Mouse (Mus musculus) left cerebral cortex, adult 18-20 months (tissue): ENCODE measurements at regions not wholly inside any gene's neighbourhood (a gene's known extent, or its start where the extent isn't known, plus 50 kb on each side); places are given as distances from the start of the nearest gene placed in this dataset.
"Not testable (repeated sequence)": the region's sequence is repeated elsewhere in the genome, so short reads cannot be mapped to it uniquely, and the experiment has no call there.

Experiments
- DNase-seq, 2 experiments: peaks; one replicate each; pipeline ENCODE4 v3.0.0; 2021 to 2022; ENCODE audit warnings: low spot score in 2 of 2, mixed read lengths in 1 of 2

DNA sequence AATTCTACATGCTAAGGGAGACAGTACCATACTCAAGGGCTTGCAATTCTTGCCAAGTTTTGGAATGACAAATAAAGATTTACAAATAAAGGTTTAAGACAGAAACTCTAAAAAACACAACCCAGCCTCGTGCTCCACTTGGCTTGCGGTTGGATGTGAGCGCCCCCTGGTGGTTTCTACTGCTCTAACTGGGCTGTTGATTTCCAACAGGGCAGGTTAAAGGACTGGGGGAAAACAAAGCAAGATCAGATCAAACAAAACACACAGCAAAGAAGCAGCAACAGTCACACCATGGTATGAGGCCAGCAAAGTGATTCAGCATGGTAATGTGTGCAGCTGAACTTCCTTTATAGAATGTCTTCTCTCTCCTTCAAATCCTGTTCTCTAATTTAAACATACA, 339.2 kb downstream of the Adam3 start:
- peak; percentile 75 to 85 for DNase-seq

DNA sequence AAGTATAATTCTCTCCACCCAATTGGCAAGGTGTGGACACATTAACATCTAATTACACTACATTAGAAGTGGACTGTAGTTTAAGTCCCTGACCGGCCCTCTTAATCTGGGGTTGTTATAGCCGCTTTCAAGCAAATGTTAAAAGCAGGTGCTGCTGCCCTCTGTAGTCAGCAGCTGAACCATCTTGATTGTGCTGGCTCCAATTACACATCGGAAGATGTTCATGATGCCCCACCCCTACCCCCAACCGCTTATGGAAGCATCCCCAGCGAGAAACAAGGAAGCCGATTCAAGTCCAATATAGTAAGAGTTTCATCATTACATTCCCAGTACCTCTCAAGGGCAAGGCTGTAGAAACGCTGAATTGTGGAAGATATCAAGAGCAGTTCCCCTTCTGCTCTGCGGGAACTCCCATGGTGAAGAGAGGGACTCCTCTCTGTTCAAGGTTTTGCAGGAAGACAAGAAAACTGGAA, 341.7 kb downstream of the Adam3 start:
- no peak for DNase-seq

DNA sequence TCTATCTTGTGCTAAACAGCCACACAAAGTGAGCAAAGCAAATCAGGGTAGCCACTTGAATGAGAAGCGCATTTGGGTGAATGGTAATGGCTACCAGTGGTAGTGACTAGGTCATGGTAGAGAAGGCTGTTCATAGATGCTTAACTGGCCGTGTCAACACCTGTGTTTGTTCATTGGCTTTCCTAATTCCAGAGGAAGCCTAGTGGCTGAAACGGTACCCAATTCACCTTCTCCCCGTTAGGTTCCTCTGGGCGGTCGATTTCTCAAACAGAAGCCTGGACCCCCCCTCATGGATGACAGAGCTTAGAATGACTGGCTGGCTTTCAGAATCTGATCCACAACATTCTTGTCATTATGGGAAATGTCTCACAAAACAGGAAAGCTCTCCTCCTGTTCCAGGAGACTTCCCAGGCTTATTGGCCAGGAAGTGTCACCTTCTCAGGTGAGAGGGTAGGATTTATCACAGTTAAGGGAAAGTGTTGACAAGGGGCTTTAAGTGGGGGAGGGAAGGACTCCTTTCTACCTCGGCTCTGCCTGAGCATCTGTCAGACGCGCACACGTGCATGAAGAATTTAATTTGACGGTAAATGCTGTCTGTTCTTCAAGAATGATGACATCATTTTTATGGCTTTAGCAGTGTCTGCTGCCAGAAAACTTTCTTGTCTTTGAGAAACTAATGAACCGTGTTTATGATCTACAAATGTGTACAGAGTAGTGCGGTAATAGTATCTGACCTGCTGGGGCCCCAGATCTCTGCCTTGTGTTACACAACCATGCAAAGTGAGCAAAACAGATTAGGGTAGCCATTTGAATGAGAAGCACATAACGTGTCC, 342.3 kb downstream of the Adam3 start:
- DNase-seq = no peak

DNA sequence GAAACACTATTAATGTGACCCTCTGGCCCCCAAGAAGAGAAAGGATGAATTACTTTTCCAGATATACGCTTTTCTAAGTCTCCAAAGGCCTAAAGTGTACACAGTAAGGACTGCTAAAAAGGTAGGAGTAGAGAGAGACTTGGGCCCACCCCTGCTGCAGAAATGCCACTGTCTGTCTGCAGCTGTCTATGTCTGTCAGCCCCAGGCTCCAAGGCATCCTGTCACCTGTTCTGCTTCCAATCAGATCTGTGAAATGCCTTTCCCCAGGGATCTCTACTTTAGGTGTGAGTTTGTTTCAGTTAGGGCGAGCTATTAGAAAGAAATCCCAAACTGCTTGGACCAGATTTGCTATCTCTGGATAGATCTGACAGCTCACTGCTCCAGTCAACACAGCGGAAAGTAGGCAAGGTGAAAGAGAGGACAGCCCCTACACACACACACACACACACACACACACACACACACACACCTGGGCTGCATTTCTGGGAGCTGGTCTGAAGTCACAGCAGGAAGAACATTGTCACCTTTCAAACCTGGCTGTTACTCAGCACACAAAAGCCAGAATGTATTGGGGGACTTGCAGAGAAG, 343.9 kb downstream of the Adam3 start:
- DNase-seq = no peak

DNA sequence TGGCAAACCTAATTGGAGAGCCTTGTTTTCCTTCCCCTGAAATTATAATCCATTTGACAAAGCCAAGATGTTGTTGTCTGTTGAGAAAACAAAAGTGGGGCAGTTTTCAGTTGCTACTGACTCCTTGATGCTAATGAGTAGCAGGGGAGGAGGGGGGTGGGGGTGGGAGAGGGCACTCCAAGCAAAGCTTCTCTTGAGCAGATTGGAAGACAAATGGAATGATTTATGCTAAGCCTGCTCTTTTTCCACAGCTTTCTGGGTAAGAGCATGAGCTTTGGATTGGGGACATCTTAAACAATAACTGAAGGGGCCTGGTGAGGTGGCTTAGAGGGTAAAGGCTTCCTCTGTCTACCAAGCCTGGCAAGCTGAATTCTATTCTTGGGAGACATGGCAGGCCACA, 347.6 kb downstream of the Adam3 start:
- no peak for DNase-seq

DNA sequence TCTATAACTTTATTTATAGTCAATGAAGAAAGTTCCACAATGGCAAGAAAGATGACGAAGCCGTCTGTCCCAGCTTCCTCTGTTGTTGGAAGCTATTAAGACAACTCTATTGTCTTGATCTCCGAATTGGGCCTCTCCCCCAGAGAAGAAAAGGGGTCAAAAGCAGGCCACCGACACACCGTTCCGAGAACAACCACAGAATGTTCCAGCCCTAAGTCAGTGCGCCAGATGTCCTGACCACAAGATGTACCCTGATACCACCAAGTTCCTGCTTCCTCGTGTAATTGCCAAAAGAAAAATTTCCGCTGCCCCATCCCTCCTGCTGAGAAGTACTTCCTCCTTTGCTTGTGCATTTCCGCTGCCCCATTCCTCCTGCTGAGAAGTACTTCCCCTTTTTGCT, 348.8 kb downstream of the Adam3 start:
- DNase-seq = not testable (repeated sequence)

DNA sequence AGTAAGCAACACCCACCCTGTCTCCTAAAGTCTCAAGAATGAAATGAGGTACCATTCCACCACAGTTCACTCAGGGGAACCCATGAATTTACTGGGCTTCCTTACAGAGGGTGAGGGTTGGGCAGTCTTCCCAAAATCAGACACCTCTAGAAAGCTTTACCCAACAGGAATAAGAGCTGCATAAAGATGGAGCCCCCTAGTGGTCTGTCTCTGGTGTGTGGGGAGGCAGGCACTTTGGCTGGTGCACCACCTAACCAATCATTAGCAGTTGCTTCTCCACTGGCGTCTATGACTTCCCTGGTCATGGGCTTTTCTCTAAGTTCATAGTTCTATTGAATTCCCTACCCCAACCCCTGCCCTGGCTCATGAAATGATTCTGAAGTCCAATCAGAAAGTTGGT, 351.1 kb downstream of the Adam3 start:
- no peak for DNase-seq

DNA sequence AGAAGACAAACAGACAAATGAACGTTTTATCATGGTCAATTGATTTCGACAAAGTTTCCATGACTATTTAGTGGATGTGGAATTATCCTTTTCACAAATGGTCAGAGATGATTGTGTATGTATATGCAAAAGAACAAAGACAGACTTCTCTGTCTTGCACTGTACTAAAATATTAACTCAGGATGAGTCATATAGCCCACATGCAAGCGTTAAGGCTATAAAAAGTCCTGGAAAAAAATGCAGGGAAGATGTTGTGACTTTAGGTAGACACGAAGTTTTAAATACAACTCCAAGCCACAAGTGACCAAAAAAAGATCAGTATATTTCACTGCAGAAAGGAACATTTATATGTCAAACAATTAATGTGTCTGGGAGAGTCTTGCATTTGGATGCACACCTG, 353.6 kb downstream of the Adam3 start:
- DNase-seq = no peak

DNA sequence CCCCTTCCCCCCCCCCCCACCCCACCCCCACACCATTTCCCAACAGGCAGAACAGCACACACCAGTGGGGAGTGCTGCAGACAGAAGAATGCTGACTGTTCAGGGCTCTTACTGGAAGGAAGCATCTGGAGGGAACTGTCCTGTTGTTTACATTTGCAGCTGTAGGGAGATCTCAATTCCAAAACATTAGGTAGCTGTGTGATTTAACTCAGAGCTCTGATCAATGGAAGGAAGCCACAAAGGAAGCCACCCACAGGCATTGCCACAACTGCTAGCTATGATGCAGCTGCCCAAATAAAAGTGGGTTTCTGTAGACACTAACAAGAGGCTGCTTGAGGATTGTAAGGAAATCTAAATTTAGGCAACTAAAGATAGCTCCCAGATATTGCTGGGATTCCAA, 359.7 kb downstream of the Adam3 start:
- no peak for DNase-seq

DNA sequence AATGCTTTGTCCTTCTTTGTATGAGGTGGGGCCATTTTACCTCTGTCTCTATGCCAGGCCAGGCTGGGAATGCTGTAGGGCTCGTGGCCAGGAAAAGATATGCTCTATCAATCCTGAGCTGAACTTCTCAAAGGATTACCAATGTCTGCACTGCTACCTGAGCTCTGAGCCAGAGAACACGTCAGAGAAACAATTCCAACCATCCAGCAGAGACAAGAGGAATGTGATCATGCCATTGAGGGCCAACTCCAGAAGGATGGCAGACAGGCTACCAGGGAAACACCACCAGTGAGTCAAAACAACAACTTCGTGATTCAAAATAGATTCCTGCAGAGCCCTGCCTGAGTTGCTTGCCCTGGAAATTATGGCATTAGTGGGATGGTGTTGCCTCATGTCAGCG, 361.0 kb downstream of the Adam3 start:
- DNase-seq = no peak

DNA sequence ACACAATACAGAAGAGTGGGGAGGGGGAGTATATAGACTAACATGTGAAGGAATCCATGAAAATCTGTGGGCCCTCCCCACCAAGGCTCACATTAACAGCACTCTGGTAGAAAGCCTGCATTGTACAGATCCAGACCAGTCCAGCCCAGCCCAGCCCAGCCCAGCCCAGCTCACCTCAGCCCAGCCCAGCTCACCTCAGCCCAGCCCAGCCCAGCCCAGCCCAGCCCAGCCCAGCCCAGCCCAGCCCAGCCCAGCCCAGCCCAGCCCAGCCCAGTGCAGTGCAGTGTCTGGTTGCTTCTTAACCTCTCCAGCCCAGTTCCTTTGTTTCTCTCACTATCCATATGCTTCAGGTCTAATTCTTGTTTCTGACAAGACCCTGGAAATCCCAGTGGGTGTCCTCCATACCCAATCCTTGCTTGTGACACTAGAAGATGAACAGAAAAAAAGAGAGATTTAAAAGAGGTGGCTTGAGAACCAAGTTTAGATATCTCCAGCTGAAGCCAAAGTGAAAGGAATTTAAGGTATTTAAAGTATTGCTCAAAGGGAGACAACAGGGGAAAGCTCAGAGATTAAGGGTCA, 366.5 kb downstream of the Adam3 start:
- no peak for DNase-seq

DNA sequence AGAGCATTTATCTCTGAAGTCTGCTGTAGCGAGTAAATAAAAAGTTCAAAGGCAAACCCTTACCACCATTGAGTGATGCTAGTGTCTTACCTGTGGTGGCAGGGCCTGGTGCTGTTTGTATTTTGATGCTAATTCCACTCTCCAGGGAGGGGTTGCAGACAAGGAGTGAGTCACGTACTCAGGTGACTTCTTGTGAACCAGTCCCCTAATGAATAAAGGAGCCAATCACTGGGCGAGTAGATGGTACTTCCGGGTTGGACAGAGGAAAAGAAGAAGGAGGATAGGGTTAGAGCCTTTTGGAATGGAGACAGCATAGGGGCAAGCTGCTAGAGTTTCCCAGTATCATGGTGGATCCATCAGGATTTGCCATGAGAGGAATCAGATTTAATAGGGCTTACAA, 370.5 kb downstream of the Adam3 start:
- DNase-seq = no peak

DNA sequence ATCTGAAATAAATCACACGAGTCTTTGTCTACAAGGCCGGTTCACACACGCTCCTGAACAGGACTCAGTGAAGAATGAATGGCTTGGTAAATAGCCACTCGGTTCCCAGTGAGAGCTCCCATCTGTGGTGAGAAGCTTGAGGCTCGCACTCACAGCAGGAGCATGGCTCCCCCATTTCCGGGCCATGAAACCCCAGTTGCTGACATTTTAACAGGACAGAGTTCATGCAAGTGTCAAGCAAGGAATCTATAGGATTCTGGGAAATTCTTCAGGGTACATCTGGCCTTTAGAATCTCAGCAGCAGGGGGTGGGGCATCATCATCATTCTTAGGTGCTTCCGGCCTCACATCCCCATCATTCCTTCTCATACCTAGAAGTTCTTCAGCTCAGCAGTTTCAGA, 371.8 kb downstream of the Adam3 start:
- DNase-seq = no peak

DNA sequence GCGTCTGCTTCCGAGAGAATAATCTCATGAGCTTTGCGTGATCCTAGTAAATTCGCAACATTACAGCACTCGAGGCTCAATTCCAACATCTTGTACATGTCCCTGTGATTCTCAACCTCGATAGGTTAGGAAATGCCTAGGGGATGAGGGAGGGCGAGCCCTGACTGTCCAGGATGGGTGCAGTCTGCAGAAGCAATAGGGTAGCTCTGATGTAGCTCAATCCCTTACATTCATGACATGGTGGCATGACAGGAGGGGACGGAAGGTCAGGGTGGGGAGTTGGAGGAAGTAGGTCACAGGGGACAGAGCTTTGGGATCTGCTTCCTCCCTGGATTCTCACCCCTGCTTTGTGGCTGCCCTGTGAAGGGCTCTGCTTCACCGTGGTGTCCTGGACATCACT, 373.3 kb downstream of the Adam3 start:
- DNase-seq = no peak

DNA sequence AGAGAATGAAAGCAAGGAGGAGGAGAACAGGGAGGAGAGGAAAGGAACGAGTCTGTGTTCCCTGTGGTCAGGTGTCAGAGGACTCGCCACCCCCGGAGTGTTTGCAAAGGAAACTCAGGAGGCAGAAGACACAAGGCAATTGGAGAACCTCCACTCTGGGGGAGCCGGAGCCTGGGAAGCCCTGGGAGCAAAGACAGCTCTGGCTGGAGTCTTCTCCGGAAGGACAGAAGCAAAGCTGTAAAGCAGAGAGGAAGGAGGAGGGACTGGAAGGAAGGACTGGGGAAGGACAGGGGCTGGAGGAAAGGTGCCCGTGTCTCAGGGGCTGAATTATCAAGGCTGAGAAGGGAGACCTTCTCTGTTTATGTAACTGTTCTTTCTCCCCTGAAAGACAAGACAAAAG, 373.9 kb downstream of the Adam3 start:
- DNase-seq = no peak

DNA sequence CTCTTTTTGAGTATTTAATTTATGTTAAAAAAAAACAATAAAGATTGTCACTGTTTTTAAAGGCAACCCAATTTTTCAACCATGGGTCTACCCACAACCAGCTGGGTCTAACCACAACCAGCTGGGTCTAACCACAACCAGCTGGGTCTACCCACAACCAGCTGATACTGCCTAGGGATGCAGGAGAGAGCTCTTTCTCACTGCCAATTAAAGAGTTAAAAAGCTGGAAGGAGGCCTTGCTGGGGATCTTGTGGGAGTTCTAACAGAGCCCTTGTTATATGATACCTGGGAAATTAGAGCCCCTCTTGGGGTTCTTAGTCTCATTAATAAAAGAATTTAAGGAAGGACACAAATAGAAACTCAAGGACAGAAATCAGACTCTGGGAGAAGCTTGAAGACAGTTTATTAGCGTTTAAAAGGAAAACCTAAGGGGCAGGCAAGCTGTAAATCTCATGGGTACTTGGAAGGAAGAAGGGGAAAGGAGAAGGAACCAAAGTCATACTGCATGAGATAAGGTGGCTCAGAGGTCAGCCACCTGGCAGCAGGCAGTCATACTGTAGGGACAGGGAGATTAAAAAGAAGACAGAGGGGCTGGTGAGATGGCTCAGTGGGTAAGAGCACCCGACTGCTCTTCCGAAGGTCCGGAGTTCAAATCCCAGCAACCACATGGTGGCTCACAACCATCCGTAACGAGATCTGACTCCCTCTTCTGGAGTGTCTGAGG, 379.1 kb downstream of the Adam3 start:
- no peak for DNase-seq

DNA sequence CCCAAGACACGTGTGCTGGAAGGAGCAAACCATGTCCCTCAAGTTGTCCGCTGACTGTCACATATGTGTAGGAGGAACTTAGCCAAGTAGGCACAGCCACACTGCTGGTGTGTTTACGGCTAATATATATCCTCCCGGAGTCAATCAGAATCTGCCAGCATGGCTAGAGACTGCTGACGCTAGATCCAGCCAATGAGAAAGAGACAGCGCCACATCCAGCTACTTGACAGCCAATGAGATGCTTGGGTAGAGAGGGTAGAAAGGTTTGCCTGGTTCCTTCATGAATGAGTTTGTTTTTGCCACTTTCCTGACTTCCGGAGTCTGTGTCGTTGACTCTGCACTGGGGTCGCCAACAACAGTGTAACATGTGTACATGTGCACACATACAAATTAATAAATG, 387.0 kb downstream of the Adam3 start:
- no peak for DNase-seq

DNA sequence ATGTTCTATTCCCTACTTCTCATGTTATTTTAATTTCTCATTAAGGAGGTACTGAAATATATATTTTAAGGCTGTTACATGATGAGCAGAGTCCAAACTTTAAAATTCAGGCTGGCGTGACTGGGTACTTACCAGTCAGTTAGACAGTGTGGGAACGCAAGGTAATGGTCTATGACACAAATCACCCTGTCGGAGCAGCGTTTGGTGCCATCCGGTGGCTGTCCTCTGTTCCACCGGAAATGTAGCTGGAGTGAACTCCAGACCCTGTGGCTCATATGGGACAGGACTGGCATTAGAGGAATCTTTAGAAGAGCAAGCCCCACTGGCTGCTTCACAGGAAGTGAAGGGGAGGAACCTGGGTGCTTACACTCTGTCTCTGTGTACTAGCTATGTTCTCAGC, 388.0 kb downstream of the Adam3 start:
- peak; percentile 13 to 40 for DNase-seq

DNA sequence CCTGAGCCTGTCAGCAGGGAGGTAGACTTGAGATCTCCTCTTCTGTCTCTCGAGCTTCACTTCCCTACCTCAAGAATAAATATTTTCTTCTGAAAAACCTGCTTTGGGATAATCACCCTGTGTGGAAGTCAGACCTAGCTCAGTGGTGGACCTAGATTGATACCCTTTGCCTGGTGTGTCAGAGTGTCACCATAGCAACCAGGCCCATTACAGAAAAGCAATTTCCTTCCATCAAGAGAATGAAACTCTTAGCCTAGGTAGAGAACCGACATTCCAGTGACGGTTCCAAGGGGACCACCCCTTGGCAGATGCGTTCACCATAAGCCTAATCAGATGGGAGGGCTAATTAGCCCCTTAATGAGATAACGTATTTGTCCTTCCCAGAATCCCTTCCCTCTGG, 389.9 kb downstream of the Adam3 start:
- no peak for DNase-seq

DNA sequence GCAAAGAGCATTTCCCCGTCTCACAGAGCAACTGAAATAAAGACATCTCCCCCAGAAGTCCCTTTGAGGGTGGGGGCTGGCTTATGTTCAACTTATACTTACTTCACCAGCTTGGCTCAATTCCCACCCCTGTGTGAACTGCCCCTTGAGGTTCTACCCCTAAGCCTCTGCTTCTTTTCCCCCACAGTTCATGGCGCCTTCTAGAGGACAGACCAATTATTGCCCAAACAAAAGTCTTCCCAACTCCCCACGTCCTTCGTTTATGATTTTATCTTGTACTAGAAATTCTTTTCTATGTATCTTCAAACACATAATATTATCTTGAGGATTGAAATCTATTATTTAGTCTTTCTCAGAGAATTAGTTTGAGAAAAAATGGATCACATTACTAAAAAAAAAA, 391.9 kb downstream of the Adam3 start:
- no peak for DNase-seq

DNA sequence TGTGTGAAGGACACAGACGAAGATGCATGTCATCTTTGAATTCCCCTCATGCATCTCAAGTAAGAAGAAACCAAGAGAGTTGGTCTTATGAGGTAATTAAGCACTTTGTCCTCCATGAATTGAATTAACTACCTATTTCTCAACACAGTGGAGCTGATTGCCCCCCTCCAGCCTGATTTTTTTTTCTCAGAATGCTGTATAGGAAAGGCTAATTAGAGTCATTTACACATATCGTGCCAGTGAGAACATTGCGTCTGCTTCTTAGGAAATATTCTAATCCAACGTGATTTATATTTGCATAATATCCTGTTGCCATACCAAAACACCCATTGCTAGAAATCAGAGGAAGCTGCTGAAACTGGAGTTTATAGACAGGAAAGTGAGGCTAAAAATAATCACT, 414.8 kb downstream of the Adam3 start:
- no peak for DNase-seq

DNA sequence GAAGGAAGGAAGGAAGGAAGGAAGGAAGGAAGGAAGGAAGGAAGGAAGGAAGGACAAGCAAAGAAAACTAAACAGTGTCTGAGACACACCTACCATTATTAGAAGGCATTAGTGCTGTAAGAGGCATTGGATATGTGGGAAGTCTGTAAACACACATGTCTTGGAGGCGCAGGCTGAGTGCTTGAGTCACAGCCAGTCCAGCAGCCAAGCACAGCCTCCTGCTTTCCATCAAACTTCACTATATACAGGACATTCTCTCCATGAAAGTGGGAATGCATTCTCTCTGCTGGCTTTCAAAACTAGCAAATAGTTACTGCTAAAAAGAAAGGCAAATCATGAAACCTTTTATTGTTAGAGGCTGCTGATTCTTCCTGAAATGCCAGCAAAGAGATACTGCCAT, 431.1 kb downstream of the Adam3 start:
- no peak for DNase-seq
